Mouse (Mus musculus): Measurements from ENCODE around the gene Uvssa. TPM values are rescaled to one million over a fixed set of nuclear protein-coding genes. Genes with fewer than 3 reads are reported as not detected.
A peak's percentile ranks its signal among the peaks of the same experiment; 100 is the strongest.

Uvssa gene
- total and polyA plus RNA-seq, 3 experiments: 1.9 to 21.5 (median 7.5) TPM

DNA sequence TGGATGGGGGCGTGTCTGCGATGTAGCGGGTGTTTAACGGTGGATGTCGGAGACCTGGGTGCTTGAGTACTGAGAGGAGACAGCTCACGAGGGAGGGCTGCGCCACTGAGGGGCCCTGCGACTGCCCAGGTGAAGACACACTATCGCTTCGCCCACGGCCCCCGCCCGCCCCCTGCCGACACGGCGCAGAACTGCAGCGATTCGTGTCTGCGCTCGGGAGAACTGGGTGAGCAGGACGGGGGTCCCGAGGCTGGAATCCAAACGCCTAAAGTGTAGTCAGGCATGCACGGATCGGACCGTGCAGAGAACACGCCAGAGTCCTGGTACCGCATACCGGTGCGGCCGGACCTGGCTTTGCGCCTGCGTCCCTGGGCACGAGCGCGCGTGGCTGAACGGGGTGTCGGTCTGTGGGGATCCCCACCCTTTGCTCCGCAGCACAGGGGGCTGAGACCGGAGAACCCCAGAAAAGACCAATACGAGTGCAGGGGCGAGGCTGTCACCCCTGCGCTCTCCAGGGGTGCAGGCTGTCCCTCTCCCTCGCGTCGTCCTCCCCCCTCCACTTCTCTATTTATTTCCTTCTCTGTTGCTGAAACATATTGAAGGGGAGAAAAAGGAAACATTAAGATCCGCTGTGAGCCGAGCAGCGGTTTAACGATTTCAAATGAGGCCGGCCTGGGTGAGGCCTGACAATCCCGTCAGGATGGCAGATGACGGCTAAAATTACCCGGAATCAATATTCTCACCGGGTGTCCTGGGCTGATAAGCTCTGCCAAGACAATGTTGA lies 64.8 kb downstream of the Uvssa start:
- peak; percentile 75 for DNase-seq (ENCODE audit: low spot score)
- ATAC-seq (ENCODE audit: extremely low read depth, insufficient number of reproducible peaks, low FRiP score, poor library complexity, severe bottlenecking): peak; percentile 54
- Histone ChIP-seq H3K9me3 (replicated peaks) (no peaks in the 10 kb centered on the region), H3K27me3 (ENCODE audit: insufficient read depth, low read length) (0 out of 2 replicates have a peak, but pooled peaks cover 2% of the 10 kb centered on the region), H3K4me3 (ENCODE audit: low read depth, low read length) (peak overlapping the region; percentile 74), H3K36me3 (replicated peaks) (no peaks in the 10 kb centered on the region), H3K4me1 (ENCODE audit: insufficient read depth, low read depth, low read length) (peaks cover 38% of the 10 kb centered on the region)
- TF ChIP-seq POLR2AphosphoS5 (IDR thresholded peaks at IDR 0.05; ENCODE audit: insufficient replicate concordance, low read depth, low read length) (no peak), CTCF (IDR thresholded peaks at IDR 0.05; ENCODE audit: low read depth, low read length) (peak; percentile 78), GATA1 (IDR thresholded peaks at IDR 0.05; ENCODE audit: borderline replicate concordance, low read length) (no peak), GATA2 (IDR thresholded peaks at IDR 0.05; ENCODE audit: borderline replicate concordance, low read depth, low read length) (no peak), TAL1 (conservative IDR thresholded peaks at IDR 0.05; ENCODE audit: low read depth, low read length) (peak; percentile 38; the same call in 1 of the 2 replicates)

- peak overlapping the region; percentile 63; the same call in 1 of the 2 replicates for H3K4me3 ChIP-seq (ENCODE audit: low read depth, low read length)
- H3K4me1 ChIP-seq (ENCODE audit: insufficient read depth, low read depth, low read length): peaks cover 35% of the 10 kb centered on the region
- peak; percentile 23 for DNase-seq (ENCODE audit: low spot score)
- TF ChIP-seq TAL1 (conservative IDR thresholded peaks at IDR 0.05; ENCODE audit: low read depth, low read length) (no peak), POLR2AphosphoS5 (IDR thresholded peaks at IDR 0.05; ENCODE audit: insufficient replicate concordance, low read depth, low read length) (no peak), GATA1 (IDR thresholded peaks at IDR 0.05; ENCODE audit: borderline replicate concordance, low read length) (no peak), GATA2 (IDR thresholded peaks at IDR 0.05; ENCODE audit: borderline replicate concordance, low read depth, low read length) (no peak), CTCF (IDR thresholded peaks at IDR 0.05; ENCODE audit: low read depth, low read length) (no peak)
- no peaks in the 10 kb centered on the region for H3K9me3 ChIP-seq (replicated peaks)
- H3K36me3 ChIP-seq (replicated peaks): no peaks in the 10 kb centered on the region
- no peak for ATAC-seq (ENCODE audit: extremely low read depth, insufficient number of reproducible peaks, low FRiP score, poor library complexity, severe bottlenecking)
- 0 out of 2 replicates have a peak, but pooled peaks cover 2% of the 10 kb centered on the region for H3K27me3 ChIP-seq (ENCODE audit: insufficient read depth, low read length)
Observed at GRCm38 (mm10) chr5:33443794-33444193, 65.4 kb downstream of the Uvssa start.

- ATAC-seq (ENCODE audit: extremely low read depth, insufficient number of reproducible peaks, low FRiP score, poor library complexity, severe bottlenecking) (no peak), DNase-seq (ENCODE audit: low spot score) (no peak)
- no peaks in the 10 kb centered on the region for H3K9me3 ChIP-seq (replicated peaks)
- peaks cover 45% of the 10 kb centered on the region for H3K27me3 ChIP-seq (ENCODE audit: insufficient read depth, low read length)
- TF ChIP-seq POLR2AphosphoS5 (IDR thresholded peaks at IDR 0.05; ENCODE audit: insufficient replicate concordance, low read depth, low read length): no peak
- no peak for TF ChIP-seq GATA2 (IDR thresholded peaks at IDR 0.05; ENCODE audit: borderline replicate concordance, low read depth, low read length)
- TF ChIP-seq CTCF (IDR thresholded peaks at IDR 0.05; ENCODE audit: low read depth, low read length): no peak
- no peak for TF ChIP-seq GATA1 (IDR thresholded peaks at IDR 0.05; ENCODE audit: borderline replicate concordance, low read length)
- TF ChIP-seq TAL1 (conservative IDR thresholded peaks at IDR 0.05; ENCODE audit: low read depth, low read length): no peak
- H3K4me1 ChIP-seq (ENCODE audit: insufficient read depth, low read depth, low read length): no peaks in the 10 kb centered on the region
- H3K4me3 ChIP-seq (ENCODE audit: low read depth, low read length): no peak overlapping the region
- no peaks in the 10 kb centered on the region for H3K36me3 ChIP-seq (replicated peaks)
Observed at GRCm38 (mm10) chr5:33455737-33456136, 77.4 kb downstream of the Uvssa start.

DNA sequence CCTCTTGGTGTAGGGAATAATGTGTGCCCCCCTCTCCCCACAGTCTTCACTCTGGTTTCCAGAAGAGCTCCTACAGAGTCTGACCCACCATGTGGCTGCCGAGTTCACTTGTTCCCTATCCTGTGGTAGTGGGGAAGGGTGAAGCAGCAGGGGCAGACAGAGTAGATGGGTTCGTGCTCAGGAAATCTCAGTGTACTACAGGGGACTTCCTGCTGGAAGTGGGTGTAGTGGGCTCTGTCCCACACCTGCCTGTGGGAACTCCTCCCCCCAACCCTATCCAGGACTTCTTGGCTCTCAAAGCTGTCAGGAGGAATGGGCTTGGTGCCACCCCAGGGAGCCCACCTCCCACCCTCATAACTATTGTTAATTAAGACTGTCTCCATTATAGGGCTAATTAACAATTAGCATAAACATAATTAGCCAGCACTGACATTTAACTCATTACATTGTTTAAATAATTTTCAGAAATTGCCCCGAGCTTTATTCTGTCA lies 79.8 kb downstream of the Uvssa start:
- no peak for DNase-seq (ENCODE audit: low spot score)
- Histone ChIP-seq H3K9me3 (replicated peaks) (no peaks in the 10 kb centered on the region), H3K27me3 (ENCODE audit: insufficient read depth, low read length) (peaks cover 56% of the 10 kb centered on the region), H3K36me3 (replicated peaks) (no peaks in the 10 kb centered on the region), H3K4me1 (ENCODE audit: insufficient read depth, low read depth, low read length) (no peaks in the 10 kb centered on the region), H3K4me3 (ENCODE audit: low read depth, low read length) (no peak overlapping the region)
- TF ChIP-seq POLR2AphosphoS5 (IDR thresholded peaks at IDR 0.05; ENCODE audit: insufficient replicate concordance, low read depth, low read length) (no peak), GATA2 (IDR thresholded peaks at IDR 0.05; ENCODE audit: borderline replicate concordance, low read depth, low read length) (no peak), GATA1 (IDR thresholded peaks at IDR 0.05; ENCODE audit: borderline replicate concordance, low read length) (no peak), CTCF (IDR thresholded peaks at IDR 0.05; ENCODE audit: low read depth, low read length) (no peak), TAL1 (conservative IDR thresholded peaks at IDR 0.05; ENCODE audit: low read depth, low read length) (no peak)
- no peak for ATAC-seq (ENCODE audit: extremely low read depth, insufficient number of reproducible peaks, low FRiP score, poor library complexity, severe bottlenecking)

GRCm38 (mm10) chr5:33459111-33459510 lies 80.8 kb downstream of the Uvssa start:
- TF ChIP-seq TAL1 (conservative IDR thresholded peaks at IDR 0.05; ENCODE audit: low read depth, low read length) (no peak), CTCF (IDR thresholded peaks at IDR 0.05; ENCODE audit: low read depth, low read length) (no peak), GATA1 (IDR thresholded peaks at IDR 0.05; ENCODE audit: borderline replicate concordance, low read length) (no peak), GATA2 (IDR thresholded peaks at IDR 0.05; ENCODE audit: borderline replicate concordance, low read depth, low read length) (no peak), POLR2AphosphoS5 (IDR thresholded peaks at IDR 0.05; ENCODE audit: insufficient replicate concordance, low read depth, low read length) (no peak)
- H3K9me3 ChIP-seq (replicated peaks): no peaks in the 10 kb centered on the region
- ATAC-seq (ENCODE audit: extremely low read depth, insufficient number of reproducible peaks, low FRiP score, poor library complexity, severe bottlenecking) (no peak), DNase-seq (ENCODE audit: low spot score) (no peak)
- H3K36me3 ChIP-seq (replicated peaks): no peaks in the 10 kb centered on the region
- H3K27me3 ChIP-seq (ENCODE audit: insufficient read depth, low read length): peaks cover 65% of the 10 kb centered on the region
- H3K4me3 ChIP-seq (ENCODE audit: low read depth, low read length): no peak overlapping the region
- no peaks in the 10 kb centered on the region for H3K4me1 ChIP-seq (ENCODE audit: insufficient read depth, low read depth, low read length)

DNA sequence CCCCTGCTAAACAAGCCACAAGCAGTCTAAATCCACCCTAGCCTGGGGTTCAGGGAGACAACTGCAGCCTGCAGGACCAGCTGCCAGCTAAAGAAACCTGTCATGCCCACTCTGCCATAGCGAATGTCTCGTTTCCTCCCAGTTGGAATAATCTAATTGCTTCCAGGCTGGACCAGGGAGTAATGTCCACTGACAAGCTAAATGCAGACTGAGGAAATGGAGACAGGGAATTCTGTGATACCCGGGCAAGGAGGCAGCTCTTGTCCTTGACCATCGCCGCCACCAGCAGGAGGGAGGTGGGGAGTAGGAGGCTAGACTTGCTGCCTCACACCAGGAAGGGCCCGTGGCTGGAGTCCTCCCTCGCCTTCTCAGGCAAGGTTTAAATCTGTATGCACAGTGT lies 86.0 kb downstream of the Uvssa start:
- Histone ChIP-seq H3K4me3 (ENCODE audit: low read depth, low read length) (no peak overlapping the region), H3K4me1 (ENCODE audit: insufficient read depth, low read depth, low read length) (no peaks in the 10 kb centered on the region), H3K9me3 (replicated peaks) (no peaks in the 10 kb centered on the region), H3K36me3 (replicated peaks) (no peaks in the 10 kb centered on the region), H3K27me3 (ENCODE audit: insufficient read depth, low read length) (peaks cover 58% of the 10 kb centered on the region)
- no peak for DNase-seq (ENCODE audit: low spot score)
- TF ChIP-seq POLR2AphosphoS5 (IDR thresholded peaks at IDR 0.05; ENCODE audit: insufficient replicate concordance, low read depth, low read length) (no peak), CTCF (IDR thresholded peaks at IDR 0.05; ENCODE audit: low read depth, low read length) (no peak), GATA2 (IDR thresholded peaks at IDR 0.05; ENCODE audit: borderline replicate concordance, low read depth, low read length) (no peak), GATA1 (IDR thresholded peaks at IDR 0.05; ENCODE audit: borderline replicate concordance, low read length) (no peak), TAL1 (conservative IDR thresholded peaks at IDR 0.05; ENCODE audit: low read depth, low read length) (no peak)
- ATAC-seq (ENCODE audit: extremely low read depth, insufficient number of reproducible peaks, low FRiP score, poor library complexity, severe bottlenecking): no peak
